Mouse (Mus musculus): ENCODE measurements around the gene Rnf126.

GRCm38 (mm10) chr10:79806331-79806730 lies 39.6 kb upstream of the Rnf126 start:
- TF ChIP-seq CHD2 (IDR thresholded peaks at IDR 0.05; ENCODE audit: low read depth, low read length) (no peak), HCFC1 (IDR thresholded peaks at IDR 0.05; ENCODE audit: borderline replicate concordance, insufficient read depth, low read length) (no peak), MAFK (IDR thresholded peaks at IDR 0.05; ENCODE audit: insufficient read depth, low read depth, low read length) (no peak), ZC3H11A (IDR thresholded peaks at IDR 0.05; ENCODE audit: borderline replicate concordance, low read depth, low read length) (no peak)

Data from ES-E14 (cell line).